Mouse (Mus musculus) spleen, embryonic (tissue): ENCODE data around the gene Dtymk.

Experiments
- CTCF ChIA-PET: fragments of 350-600 bp; sonication (Branson Sonifier 250); formaldehyde crosslinking; loops from one replicate; lab custom pipeline; 2022; lab: Charles Lee

Dtymk gene

GRCm38 (mm10) chr1:93746179-93746578, 55.6 kb downstream of the Dtymk start:
- CTCF ChIA-PET = no interaction called here

DNA sequence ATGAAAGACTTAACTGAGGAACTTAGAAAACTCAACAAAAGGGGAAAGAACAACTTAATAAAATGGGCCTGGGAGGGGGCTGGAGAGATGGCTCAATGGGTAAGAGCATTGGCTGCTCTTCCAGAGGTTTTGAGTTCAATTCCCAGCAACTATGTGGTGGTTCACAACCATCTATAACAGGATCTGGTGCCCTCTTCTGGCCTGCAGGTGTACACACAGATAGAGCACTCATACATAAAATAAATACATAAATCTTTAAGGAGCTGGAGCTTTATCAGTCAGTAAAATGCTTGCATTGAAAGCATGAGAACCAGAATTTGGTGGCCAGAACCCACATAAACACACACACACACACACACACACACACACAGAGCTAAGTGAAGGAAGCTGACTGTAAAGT, 58.8 kb downstream of the Dtymk start:
- CTCF ChIA-PET = no interaction called here
